Mouse (Mus musculus) kidney, postnatal 36 days (tissue): ENCODE results near the gene Trpc5.

ENCODE experiments used
- DNase-seq, 2 experiments: peaks; one replicate each; pipeline ENCODE4 v3.0.0; 2021 to 2022; ENCODE audit warnings: mixed read lengths in 2 of 2

The Trpc5 gene

GRCm38 (mm10) chrX:144335332-144336015, 352.5 kb downstream of the Trpc5 start:
- no peak for DNase-seq
